Mouse (Mus musculus): ENCODE measurements at regions not wholly inside any gene's neighbourhood (a gene's known extent, or its start where the extent isn't known, plus 50 kb on each side); places are given as distances from the start of the nearest gene placed in this dataset.

DNA sequence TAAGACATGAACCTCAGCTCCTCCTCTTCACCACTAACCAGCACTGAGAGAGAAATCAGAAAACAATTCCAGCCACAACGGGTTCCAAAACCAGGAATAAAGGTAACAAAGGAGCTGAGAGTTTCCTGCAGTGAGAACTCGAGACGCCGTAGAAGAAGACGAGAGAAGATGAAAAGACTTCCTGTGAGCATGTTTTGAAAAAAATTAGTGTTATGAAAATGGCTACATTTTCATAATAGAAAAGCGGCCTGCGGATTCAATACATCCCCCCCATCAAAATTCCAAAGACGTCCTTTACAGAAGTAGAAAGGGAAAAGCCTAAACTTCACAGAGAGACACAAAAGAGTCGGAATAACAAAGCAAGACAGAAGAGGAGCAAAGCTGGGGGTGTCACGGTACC lies 193.6 kb upstream of the A430005L14Rik start:
- TF ChIP-seq CTCF (IDR thresholded peaks at IDR 0.05; ENCODE audit: control insufficient read depth, insufficient read depth, low read length) (no peak), POLR2A (IDR thresholded peaks at IDR 0.05; ENCODE audit: borderline replicate concordance, control insufficient read depth, low read depth, low read length) (no peak)

All from bone marrow, adult 2 months (tissue).